Mouse (Mus musculus) adrenal gland, postnatal 14 days (tissue): Measurements from ENCODE around the gene Akap9. TPM values are rescaled to one million over a fixed set of nuclear protein-coding genes. Genes with fewer than 3 reads are reported as not detected.
"Not testable (repeated sequence)": the region's sequence is repeated elsewhere in the genome, so short reads cannot be mapped to it uniquely, and the experiment has no call there.

ENCODE experiments used
- DNase-seq: peaks from one replicate; pipeline ENCODE4 v3.0.0; 2021; ENCODE audit warnings: mixed read lengths
- total RNA-seq: library from RNA; stranded (reverse); gene quantifications from 2 replicates; pipeline ENCODE4 v1.2.3, GENCODE M21; 2021

The Akap9 gene
- total RNA-seq, 1 experiment from 2014 or later = 57.7 TPM

DNA sequence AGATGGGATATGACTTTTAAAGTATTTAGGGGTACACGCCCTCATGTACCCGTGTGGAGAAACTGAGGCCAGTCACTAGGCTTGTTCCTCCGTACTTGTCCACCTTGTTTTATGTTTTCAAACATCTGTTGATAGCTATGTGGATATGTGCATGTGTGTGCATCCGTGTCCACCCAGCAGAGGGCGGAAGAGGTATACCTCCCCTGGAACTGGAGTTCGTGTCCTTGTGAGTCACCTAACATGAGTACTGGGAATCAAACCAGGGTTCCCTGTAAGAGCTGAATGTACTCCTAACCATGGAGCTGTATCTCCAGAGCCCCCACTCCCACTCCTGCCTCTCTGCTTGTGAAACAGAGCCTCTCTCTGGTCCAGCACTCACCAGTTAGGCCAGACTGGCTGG is 112.5 kb downstream of the Akap9 start:
- DNase-seq = peak; percentile 54

GRCm38 (mm10) chr5:4040922-4041321 is 113.1 kb downstream of the Akap9 start:
- no peak for DNase-seq

GRCm38 (mm10) chr5:4060313-4060712 is 132.5 kb downstream of the Akap9 start:
- DNase-seq = no peak

DNA sequence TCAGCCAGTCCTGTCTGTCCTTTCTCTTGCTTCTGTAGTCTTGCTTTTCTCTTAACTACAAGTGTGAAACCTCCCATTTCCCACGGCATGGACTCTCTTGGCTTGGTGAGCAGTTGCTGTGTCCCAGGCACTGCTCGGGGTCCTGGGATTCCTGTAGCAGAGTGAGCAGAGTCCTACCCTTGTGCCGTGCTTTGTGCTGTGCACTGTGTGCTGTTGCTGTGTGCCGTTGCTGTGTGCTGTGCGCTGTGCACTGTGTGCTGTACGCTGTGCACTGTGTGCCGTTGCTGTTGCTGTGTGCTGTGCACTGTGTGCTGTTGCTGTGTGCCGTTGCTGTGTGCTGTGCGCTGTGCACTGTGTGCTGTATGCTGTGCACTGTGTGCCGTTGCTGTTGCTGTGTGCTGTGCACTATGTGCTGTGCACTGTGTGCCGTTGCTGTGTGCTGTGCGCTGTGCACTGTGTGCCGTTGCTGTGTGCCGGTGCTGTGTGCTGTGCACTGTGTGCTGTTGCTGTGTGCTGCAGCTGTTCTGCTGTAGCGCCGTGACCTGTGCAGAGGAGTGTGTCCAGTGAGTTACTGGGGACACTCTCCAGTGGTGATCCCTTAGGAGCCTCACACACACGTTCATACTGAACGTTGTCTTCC is 138.7 kb downstream of the Akap9 start:
- no peak for DNase-seq

DNA sequence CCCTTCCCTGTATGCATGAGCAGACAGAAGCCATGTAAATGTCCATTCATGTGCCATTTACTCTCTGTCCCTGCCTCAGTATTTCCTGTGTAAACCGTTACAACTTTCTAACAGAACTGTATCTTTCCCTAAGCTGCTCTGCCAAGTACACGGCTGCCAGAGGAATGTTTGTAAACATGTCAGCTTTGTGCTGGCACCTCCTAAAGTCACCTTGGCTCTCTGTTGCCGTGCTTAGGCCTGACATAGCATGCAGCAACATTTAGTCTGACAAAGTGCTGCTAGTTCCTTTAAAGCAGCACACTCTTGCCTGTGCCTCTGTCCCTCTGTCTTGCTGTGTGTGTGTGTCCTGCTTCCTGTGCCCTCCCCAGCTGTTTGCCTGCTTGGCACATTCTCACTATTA is 139.3 kb downstream of the Akap9 start:
- DNase-seq = peak; percentile 41

- no peak for DNase-seq
Observed at GRCm38 (mm10) chr5:4079086-4079485, 151.2 kb downstream of the Akap9 start.

DNA sequence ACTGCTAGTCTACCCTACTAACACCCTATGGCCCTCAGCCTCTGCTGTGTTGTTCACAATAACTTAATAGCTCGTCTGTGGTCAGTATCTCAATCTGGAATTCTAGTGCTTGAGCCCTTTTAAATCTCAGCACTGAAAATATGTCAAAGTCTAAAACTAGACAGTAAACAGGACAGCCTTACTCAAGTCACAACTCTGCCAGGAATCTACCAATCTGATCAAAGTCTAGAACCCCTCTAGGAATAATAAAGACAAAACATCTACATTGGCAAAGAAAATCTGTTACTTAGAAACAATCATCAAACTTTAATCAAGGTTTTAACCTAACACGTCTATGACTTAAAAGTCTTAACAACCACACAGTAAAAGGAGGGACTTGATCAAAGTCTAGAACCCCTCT is 153.0 kb downstream of the Akap9 start:
- DNase-seq = no peak

GRCm38 (mm10) chr5:4081513-4081912 is 153.7 kb downstream of the Akap9 start:
- DNase-seq = no peak

DNA sequence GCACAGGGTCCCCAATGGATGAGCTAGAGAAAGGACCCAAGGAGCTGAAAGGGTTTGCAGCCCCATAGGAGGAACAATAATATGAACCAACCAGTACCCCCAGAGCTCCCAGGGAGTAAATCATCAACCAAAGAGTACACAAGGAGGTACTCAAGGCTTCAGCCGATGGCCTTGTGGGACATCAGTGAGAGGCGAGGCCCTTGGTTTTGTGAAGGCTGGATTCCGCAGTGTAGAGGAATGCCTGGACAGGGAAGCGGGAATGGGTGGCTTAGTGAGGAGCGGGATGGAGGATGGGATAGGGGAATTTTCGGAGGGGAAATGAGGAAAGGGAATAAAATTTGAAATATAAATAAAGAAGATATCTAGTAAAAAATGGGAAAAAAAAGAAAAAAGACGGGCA is 157.1 kb downstream of the Akap9 start:
- DNase-seq = no peak

- no peak for DNase-seq
Observed at GRCm38 (mm10) chr5:4086309-4086708, 158.5 kb downstream of the Akap9 start.

GRCm38 (mm10) chr5:4088190-4088589 is 160.3 kb downstream of the Akap9 start:
- no peak for DNase-seq

GRCm38 (mm10) chr5:4094471-4094870 is 166.6 kb downstream of the Akap9 start:
- DNase-seq = no peak

DNA sequence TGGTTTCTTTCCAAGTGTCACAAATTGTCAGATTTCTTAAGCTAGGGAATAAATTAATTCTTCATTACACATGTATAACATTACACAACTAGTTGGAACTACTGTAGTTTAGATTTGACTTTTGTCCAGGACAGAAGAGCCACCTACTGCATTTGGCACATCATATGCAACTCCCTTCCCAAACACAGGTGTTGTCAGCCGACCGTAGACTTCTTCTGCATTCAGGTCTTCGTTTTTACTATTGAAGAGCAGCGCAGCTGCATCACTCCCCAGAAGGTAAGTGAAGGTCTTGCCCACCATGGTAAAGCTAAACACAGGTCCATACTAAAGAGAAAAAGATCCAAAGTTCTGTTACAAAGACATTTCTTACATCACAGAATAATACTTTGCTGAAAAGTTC is 173.2 kb downstream of the Akap9 start:
- no peak for DNase-seq

- no peak for DNase-seq
Observed at GRCm38 (mm10) chr5:4101770-4102169, 173.9 kb downstream of the Akap9 start.

- DNase-seq = peak; percentile 37
Observed at GRCm38 (mm10) chr5:4103626-4104340, 175.9 kb downstream of the Akap9 start.

DNA sequence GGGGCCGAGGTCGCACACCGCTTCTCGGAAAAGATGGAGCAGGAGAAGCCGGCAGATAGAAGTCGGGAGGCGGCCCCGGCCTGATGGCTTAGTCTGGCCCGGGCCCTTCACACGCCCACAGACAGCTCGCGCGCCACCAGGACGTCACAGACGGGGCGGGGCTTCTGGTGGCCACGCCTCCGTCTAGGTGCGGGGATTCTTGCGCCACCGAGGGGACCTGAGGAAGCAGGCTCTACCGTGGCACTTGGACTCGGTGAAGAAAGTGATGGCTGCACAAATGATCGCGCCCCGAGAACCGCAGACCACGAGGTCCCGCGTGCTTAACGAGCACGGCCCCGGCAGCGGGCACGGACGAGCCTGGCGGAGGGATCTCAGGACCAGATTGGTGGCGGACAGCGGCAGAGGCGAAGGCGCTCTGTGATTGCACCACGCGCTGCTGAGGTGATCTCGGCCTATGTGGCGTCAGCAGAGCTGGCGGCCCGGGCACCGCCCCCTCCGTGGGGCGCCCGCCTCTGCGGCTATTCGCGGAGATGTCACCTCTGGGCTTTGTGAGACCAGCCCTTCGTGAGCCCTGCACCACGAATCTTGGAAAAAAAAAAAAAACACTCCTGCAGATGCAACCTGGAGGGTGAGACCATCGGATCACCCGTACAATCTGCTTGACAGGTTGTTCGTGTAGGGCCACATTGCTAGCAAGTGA is 176.6 kb downstream of the Akap9 start, which contains the start of gene Cyp51:
TSS of gene Cyp51 (minus strand) at position 406 of the 700 bp plus-strand sequence.
- DNase-seq = peak; percentile 92

DNA sequence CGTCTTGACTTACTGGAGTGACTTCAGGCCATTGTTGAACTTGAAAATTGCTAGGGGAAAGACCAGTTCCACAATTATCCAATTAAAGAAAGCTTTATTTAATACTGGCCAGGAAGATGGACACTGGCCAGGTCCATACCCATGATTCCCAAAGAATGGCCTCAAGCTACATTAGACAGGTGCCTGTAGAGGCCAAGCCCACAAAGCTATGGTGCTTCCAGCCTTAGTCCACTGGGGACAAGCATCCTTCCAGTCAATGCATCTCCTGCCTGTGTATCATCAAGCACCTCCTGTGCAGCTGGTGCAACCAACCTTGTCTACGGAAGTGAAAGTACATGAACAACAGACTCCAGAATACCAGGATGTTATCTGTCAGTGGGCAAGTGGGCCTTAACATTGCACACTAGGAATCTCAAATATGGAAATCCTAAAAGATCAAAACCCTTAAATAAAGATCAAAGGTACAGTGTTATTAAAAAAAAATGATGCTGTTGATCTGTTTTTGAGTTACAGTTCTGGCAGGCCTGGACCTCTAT is 177.9 kb downstream of the Akap9 start:
- no peak for DNase-seq

DNA sequence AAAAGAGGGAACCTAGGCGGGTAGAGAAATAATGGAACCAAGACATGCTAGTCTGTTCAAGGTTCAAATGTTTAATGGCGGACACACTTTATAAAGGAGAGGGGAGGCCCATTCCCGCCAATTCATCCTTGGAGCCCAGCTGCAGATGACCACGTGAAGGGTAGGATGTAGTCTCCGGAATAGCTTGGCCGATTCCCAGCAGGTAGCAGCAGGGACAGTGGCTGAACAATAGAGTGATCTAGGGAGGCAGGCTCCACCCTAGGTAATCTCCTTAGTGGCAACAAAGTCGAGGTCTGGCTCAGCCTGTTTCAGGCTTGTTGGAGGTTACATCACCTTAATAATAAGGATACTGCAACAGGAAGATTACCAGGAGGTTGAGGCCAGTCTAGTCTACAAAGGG is 179.2 kb downstream of the Akap9 start:
- DNase-seq = not testable (repeated sequence)

GRCm38 (mm10) chr5:4112570-4113098 is 184.8 kb downstream of the Akap9 start:
- no peak for DNase-seq
